Mouse (Mus musculus): ENCODE results near the gene Olfr1141. TPM values are rescaled to one million over a fixed set of nuclear protein-coding genes. Genes with fewer than 3 reads are reported as not detected.

The Olfr1141 gene
- not detected for total RNA-seq (2023)

DNA sequence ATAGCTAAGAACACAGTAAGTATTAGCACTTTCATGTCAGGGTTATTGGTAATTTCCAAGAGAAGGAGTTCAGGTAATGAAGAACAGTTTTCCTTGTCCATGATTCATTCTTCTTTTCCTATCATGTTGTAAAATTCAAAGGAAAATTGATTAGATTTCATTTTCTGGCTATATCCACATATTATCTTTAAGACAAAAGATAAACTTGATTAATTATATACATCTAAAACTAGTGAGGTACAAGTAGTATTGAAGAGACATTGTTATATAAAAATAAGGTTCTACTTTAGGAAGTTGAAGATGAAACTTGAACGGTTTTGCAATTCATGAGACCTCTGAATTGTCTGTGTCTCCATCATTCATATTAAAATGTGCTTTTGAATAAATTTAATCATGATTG lies at the start of gene Olfr1141:
Olfr1141 (minus strand) TSS at position 101 of the 400 bp plus-strand sequence.

DNA sequence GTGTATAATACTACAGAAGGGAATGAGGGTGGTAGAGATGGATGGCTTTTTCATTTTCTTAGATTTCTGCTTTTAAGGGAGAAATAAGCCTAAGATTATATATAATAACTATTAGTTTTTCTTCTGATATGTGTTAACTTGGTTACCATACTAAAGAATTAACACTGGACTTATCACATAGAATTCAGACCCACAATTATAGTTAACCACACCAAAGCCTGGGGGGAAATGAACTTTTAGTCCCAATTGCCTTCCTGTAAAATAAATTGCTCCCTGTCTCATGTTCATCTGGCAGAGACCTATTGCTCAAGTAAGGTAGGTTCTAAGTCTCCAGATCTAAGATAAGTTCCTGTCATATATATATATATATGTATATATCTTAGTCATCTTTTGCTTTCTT lies 46.5 kb upstream of the Olfr1141 start, which contains the start of gene Olfr1143:
Olfr1143 (plus strand) TSS at position 301 of the 400 bp plus-strand sequence.

DNA sequence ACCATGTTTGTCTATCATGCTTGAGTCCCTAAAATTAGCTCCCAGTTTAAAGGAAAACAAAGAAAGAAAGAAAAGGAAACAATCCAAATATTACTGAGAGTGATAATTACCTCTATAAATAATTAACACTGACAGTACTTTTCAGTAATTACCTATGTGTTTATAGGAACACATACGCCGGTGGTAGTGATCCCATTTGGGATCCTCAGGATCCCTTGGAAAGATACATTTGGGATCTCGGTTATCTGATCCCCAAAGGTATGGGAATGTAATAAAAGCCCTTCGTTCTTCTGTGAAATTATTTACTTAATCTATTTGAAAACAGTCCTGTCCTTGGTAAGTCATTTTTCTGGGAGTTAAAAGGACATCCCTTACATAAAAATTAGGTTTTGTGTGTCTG lies 25.4 kb upstream of the Olfr1141 start, which contains the start of gene Olfr152:
Olfr152 (plus strand) TSS at position 301 of the 400 bp plus-strand sequence.

DNA sequence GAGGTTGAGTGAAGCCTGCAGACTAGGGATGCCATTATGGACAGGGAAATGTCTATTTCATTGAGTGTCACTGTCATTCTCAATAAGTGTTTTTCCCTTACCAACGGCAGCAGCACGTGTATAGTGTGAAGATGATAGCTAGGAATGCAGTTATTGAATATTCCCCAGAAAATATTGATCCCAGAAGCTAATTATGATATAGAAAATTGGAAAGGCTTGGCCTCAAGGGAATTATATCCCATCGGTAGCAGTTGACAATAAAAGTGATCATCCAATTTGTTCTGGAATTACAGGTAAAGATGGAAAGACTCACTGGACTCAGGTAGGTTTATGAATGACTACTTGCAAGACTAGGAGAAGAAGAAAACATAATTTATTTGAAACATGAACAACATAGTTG lies 10.3 kb downstream of the Olfr1141 start, which contains the start of gene Olfr1140:
Olfr1140 (plus strand) TSS at position 301 of the 400 bp plus-strand sequence.

DNA sequence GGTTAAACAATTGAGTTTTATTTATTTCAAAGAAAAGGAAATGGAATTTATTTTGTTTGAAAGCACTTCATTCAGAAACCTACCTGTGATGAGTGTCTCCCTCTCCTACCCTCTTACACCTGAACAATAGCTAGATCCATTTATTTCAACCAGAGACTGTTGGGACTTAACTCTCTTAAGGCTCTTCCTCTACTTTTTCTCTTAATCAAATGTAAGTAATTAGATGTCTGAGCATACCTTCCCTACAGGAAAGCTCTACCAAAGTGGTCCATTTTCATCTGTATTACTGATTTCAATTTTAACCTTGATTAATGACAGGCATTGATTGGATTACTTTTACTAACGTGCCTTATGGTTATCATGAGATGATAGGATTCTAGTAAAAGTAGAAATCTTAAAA lies 13.9 kb downstream of the Olfr1141 start, which contains the start of gene Olfr1138:
Olfr1138 (minus strand) TSS at position 101 of the 400 bp plus-strand sequence.

DNA sequence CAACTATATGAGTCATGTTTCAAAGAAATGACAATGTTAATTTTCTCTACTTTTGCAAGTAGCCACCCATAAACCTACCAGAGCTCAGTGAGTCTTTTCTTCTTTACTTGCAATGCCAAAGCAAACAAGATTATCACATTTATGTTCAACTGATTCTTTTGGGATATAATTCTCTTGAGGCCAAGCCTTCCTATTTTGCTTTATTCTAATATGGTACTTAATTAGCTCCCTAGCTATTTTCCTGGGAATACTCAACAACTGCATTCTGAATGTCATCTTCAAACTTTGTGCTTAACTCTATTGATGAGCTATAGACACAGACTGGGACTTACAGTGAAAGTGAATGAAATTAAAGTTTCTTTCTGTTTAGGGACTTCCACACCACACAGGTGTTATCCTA lies 40.7 kb downstream of the Olfr1141 start, which contains the start of gene Olfr1137:
Olfr1137 (minus strand) TSS at position 101 of the 400 bp plus-strand sequence.

Other genes starting within 250 kb of the Olfr1141 start
- not detected for gene Pramel6, start 247.4 kb downstream of the Olfr1141 start, total RNA-seq (2023)
- gene Olfr153, start 222.2 kb downstream of the Olfr1141 start, total RNA-seq (2023) = not detected
- not detected for gene Olfr1128, start 208.4 kb downstream of the Olfr1141 start, total RNA-seq (2023)
- gene Olfr1129, start 180.1 kb downstream of the Olfr1141 start, total RNA-seq (2023) = not detected
- not detected for gene Olfr1130, start 147.8 kb downstream of the Olfr1141 start, total RNA-seq (2023)
- gene Olfr1131, start 126.9 kb downstream of the Olfr1141 start, total RNA-seq (2023) = not detected
- gene Olfr1132, start 116.5 kb downstream of the Olfr1141 start, total RNA-seq (2023) = not detected
- gene Olfr1133, start 106.6 kb downstream of the Olfr1141 start, total RNA-seq (2023) = not detected
- gene Olfr1134, start 95.5 kb downstream of the Olfr1141 start, total RNA-seq (2023) = not detected
- not detected for gene Olfr1135, start 80.3 kb downstream of the Olfr1141 start, total RNA-seq (2023)
- gene Olfr1136, start 60.0 kb downstream of the Olfr1141 start, total RNA-seq (2023) = not detected
- gene Olfr1137, start 40.8 kb downstream of the Olfr1141 start, total RNA-seq (2023) = not detected
- gene Olfr1138, start 14.0 kb downstream of the Olfr1141 start, total RNA-seq (2023) = not detected
- gene Olfr1140, start 10.2 kb downstream of the Olfr1141 start, total RNA-seq (2023) = not detected
- not detected for gene Olfr152, start 25.5 kb upstream of the Olfr1141 start, total RNA-seq (2023)
- gene Olfr1143, start 46.6 kb upstream of the Olfr1141 start, total RNA-seq (2023) = not detected
- not detected for gene Olfr1145, start 55.8 kb upstream of the Olfr1141 start, total RNA-seq (2023)
- gene Olfr1148, start 76.5 kb upstream of the Olfr1141 start, total RNA-seq (2023) = not detected
- gene Olfr1150-ps1, start 90.0 kb upstream of the Olfr1141 start, total RNA-seq (2023) = not detected
- gene Olfr1151, start 101.9 kb upstream of the Olfr1141 start, total RNA-seq (2023) = not detected
- gene Olfr1152, start 112.5 kb upstream of the Olfr1141 start, total RNA-seq (2023) = not detected
- gene Olfr1153, start 141.0 kb upstream of the Olfr1141 start, total RNA-seq (2023) = not detected
- gene Olfr1154, start 151.2 kb upstream of the Olfr1141 start, total RNA-seq (2023) = not detected
- gene Olfr1155, start 191.1 kb upstream of the Olfr1141 start, total RNA-seq (2023) = not detected
- not detected for gene Olfr1156, start 199.1 kb upstream of the Olfr1141 start, total RNA-seq (2023)
- gene Olfr1157, start 214.3 kb upstream of the Olfr1141 start, total RNA-seq (2023) = not detected
- gene Olfr74, start 220.7 kb upstream of the Olfr1141 start, total RNA-seq (2023) = not detected
- gene Olfr1158, start 236.1 kb upstream of the Olfr1141 start, total RNA-seq (2023) = not detected